Mouse (Mus musculus) layer of hippocampus, postnatal 25 days (tissue): ENCODE measurements around the gene Zbtb33. TPM values are rescaled to one million over a fixed set of nuclear protein-coding genes. Genes with fewer than 3 reads are reported as not detected.
"Not testable (repeated sequence)": the region's sequence is repeated elsewhere in the genome, so short reads cannot be mapped to it uniquely, and the experiment has no call there.

Experiments
- DNase-seq, 2 experiments: peaks; one replicate each; pipeline ENCODE4 v3.0.0; 2022; ENCODE audit warnings: mixed read lengths in 2 of 2, low spot score in 1 of 2; ENCODE audit errors: extremely low spot score in 1 of 2
- total RNA-seq, 2 experiments: library from RNA; stranded (reverse); gene quantifications; 2 replicates each; pipeline ENCODE4 v1.2.3; 2021

Zbtb33 gene
- 10 to 100 TPM; 24.4 to 25.7 TPM for total RNA-seq

DNA sequence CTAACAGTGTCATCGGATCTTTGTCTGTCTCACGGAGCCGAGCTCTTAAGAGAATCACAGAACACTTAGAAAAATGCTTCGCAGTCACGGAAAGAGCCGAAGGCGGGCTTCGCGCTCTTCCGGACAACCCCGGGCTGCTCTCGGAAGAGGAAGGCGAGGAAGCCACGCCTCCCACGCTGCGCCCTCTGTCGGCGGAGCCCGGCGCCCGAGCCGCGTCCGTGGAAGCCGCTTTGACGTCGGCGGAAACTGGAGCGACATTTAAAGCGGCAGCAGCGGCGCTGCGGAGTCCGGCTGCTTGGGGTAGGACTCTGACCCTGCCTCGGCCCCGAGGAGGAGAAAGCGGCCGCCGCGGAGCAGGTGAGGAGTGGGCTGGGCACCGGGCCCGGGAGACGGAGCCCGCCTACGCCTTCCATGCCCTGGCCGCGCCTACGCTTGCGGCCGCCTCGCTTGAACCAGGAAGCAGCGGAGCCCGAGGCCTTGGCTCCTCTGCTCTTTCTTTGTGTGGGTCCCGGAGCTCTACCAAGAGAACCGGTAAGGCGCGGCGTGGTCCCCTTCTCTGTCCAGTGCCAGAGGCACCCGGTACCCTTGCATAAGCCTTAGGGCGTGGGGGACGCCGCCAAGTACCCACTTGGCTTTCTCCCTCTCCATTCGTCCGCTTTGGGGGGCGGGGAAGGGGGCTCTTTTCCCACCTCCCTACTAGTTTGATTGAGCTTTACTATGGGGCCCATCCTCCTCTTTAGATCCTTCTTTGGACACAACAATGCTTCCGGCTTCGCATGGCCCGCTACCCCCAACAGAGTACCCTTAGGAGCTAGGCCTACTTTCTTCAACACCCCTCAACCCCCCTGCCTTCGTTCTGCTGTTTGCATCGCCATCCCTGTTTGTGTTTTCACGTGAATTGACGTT lies at the start of gene Zbtb33:
TSS of gene Zbtb33 (plus strand) at position 242 of the 906 bp plus-strand sequence.
- DNase-seq, result peak; percentile 76 to 87

GRCm38 (mm10) chrX:38159097-38159496 lies 30.5 kb upstream of the Zbtb33 start:
- no peak for DNase-seq

DNA sequence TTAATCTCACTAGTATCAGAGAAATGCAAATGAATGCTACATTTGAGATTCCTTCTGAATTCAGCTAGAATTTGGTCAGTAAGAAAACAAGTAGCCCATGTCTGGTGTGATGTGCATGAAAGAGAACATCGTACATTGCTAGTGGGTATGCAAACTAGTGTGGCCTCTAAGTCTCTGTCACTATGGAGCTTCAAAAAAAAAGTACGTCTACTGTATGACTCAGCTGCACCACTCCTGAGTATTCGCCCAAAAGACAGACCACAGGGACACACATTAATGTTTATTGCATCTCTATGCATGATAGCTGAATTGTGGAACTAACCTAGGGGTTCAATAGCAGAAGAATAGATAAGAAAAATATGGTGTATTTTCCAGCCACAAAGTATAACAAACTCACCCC lies 24.3 kb upstream of the Zbtb33 start:
- no peak for DNase-seq

DNA sequence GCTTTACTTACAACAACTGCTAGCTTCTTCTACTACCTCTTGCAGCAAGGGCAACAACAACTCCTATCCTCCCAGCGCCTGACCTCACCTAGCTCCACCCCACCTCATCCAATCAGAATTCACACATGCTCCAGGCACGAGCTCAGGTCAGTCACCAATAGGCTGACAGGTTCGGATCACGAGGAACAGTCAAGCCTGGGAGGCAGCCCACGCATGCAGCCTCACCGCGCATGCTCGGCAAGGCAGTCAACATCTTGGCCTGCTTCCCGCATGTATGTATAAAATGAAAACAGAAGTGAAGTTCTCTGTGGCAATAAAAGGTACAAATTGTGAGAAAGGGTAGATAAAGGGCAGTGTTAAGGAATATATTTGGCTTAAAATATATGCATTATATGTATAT lies 23.5 kb upstream of the Zbtb33 start:
- DNase-seq, result no peak

DNA sequence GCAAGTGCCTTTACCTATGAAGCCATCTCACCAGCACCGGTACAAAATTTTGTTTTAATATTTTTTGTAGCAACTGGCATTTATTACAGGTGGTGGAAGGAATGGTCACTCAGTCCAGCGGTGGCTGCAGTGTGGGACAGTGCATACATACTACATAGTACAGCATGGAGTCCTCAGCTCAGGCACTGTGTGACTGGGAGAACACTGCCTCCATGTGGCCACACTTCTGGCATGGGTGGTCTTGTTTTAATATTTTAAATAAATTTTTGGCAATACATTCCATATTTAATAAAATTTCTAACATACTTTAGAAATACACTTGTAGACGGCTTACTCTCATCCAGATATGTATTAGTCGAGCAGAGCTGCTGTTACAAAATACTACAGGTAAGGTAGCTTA lies 23.0 kb upstream of the Zbtb33 start:
- no peak for DNase-seq

- DNase-seq, result not testable (repeated sequence)
These were observed 9.7 kb upstream of the Zbtb33 start for GRCm38 (mm10) chrX:38179891-38180310.

DNA sequence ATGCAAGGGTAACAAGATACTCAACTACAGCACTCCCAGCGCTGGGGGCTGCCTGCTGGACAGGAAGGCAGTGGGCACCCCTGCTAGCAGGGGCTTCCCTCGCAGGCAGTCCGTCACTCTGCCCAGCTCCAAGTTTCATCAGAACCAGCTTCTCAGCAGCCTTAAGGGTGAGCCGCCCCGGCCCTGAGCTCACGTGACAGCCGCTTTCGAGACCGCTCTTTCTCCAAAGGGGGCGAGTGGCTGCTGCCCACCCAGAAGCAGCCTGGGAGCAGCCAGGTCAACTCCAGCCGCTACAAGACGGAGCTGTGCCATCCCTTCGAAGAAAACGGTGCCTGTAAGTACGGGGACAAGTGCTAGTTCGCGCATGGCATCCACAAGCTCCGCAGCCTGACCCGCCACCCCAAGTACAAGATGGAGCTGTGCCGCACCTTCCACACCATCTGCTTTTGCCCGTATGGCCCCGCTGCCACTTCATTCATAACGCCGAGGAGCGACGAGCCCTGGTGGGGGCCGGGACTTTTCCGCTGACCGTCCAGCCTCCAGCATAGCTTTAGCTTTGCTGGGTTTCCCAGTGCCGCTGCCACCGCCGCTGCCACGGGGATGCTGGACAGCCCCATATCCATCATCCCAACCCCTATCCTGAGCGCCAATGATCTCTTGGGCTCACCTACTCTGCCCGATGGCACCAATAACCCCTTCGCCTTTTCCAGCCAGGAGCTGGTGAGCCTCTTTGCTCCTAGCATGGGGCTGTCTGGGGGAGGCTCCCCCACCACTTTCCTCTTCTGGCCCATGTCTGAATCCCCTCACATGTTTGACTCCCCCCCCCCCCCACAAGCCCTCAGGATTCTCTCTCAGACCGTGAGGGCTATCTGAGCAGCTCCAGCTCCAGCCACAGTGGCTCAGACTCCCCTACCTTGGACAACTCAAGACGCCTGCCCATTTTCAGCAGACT lies 8.7 kb upstream of the Zbtb33 start:
- no peak for DNase-seq

DNA sequence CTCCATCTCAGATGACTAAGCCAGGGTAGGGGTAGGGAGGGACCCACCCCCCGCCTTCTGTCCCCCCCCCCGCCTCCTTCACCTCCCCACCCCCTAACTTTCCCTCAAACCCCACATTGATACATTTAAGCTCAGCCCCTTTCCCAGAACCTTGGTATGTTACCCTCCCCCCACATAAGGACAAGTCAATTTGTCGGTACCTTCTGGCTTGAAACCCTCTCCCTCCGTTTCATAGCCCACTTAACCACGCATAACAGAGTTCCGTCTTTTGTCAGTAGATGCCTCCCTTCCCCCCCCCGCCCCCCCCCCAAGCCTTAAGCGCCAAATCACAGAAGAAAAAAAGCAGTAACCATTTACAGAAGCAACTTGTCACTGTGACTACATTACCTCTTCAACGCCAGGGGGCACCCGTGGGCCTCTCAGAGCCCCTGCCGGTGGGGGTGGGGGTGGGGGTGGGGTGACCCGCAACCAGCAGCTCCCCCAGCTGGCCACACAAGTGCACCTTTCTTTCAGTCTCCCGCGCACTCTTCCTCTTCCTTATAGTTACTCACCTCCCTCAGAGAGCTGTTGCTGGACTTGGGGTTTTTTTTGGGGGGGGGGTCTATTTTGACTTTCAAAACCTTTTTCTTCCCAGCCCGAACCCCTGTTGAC lies 7.9 kb upstream of the Zbtb33 start:
- peak in 1 of 2 experiments; percentile 50 for DNase-seq

DNA sequence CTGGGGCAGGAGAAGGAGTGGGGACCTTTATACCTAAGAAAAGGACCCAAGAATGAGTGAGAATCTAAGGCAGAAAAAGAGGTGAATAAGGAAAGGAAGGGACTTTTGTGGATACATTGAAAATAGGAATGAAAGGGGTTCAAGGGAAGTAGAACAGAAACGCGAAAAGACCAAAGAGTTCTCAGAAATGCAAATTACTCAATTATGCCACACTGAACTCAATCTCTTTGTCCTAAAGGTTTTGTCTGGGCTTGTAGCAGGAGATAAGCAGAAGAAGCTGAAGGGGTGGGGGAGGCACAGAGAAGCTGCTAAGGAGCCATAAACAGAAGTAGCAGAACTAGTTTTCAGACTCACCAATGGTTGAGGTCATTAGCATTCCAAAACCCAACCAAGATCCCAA lies 4.1 kb upstream of the Zbtb33 start:
- no peak for DNase-seq

DNA sequence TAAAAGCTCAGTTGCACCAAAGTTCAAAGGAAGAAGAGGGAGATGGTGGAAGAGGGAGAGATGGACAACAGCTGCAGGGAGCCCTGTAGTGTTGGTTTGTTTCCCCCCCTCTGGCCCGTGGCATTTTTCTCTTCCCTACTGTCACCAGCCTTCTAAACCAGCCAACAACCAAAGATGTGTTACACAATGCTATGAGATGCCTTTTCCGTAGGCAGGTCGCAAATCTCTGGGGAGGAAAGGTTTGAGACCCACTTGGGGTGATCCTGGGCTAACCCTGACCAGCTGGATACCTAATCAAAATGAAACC lies 818 bp downstream of the Zbtb33 start:
- no peak for DNase-seq

DNA sequence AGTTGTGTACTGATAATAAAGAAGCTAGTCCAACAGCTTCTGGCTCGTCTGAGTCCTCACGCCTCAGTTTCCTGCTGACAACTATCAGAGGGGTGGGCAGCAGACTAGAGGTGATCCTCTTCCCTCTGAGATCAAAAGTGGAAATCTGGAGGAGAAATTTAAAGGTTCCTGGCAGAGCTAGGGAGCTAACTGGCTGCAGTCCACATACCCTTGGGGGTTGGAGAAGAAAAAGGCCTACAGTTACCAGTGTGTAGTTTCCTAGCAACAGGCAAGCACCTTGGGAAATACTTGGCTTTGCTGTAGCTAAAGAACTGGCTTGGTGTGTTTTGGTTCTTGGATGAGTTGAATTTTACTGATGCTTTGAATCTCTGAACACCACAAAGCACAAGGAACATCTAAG lies 12.2 kb downstream of the Zbtb33 start:
- peak in 1 of 2 experiments; percentile 4 for DNase-seq

- DNase-seq, result no peak
These were observed 17.8 kb downstream of the Zbtb33 start for GRCm38 (mm10) chrX:38207392-38207791.

- no peak for DNase-seq
These were observed 27.5 kb downstream of the Zbtb33 start for GRCm38 (mm10) chrX:38216986-38217675.

GRCm38 (mm10) chrX:38217676-38217991 lies 28.0 kb downstream of the Zbtb33 start:
- no peak for DNase-seq

DNA sequence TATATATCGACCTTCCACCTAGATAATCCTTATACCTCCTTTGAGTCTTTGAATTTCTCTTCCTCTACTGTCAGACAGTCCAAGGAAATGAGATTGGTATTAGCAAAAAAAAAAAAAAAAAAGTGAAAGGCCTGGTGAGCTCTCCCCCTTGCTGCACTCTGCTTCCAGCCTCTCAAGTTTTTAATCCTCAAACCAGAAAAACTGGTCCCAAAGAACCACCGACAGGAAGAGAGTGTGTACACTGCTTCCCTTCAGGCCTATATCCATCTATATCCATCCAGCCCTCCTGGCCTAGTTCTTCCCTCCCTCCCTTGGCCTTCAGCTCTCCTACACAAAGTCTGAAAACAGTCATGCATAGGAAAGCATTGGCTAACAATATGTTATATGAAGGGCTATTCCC lies 33.2 kb downstream of the Zbtb33 start:
- no peak for DNase-seq

DNA sequence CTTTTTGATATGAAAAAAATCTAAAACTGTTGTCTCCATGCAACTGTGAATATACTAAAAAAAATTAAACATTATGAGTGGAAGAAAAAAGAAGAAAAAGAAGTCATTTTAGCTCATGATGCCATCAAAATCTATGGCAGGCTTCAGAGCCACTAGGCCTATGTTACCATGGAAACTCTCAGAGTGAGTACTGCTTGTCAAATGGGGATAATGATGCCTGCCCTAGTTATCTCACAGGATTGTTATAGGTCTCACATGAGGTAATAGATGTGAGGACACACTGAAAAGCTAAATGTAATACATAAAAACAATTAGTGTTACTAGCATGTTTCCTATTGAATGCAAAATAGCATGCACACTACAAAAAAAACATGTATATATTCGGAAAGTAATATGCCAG lies 40.3 kb downstream of the Zbtb33 start:
- no peak for DNase-seq

DNA sequence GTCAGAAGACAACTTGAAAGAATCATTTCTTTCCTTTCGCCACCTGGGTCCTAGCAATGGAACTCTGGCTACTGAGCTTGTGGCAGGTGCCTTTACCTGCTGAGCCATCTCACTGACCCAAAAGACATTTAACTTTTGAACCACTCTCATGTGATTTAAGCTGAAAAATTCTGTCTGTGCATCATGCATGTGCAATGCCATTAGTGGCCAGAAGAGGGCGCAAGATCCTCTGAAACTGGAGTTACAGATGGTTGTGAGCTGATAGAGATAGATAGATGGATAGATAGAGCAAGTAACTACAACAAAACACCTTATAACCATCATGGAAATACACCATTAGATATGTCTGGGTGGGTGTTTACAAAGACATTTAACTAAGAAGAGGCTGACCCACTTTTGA lies 48.1 kb downstream of the Zbtb33 start:
- peak in 1 of 2 experiments; percentile 52 for DNase-seq
